Mouse (Mus musculus) heart, adult 2 months (tissue): ENCODE results near the gene Rnf135. TPM values are rescaled to one million over a fixed set of nuclear protein-coding genes. Genes with fewer than 3 reads are reported as not detected.
A peak's percentile ranks its signal among the peaks of the same experiment; 100 is the strongest.
"Not testable (repeated sequence)": the region's sequence is repeated elsewhere in the genome, so short reads cannot be mapped to it uniquely, and the experiment has no call there.

Experiments used
- DNase-seq, 2 experiments: peaks; one replicate each; pipeline ENCODE4 v3.0.0; 2021
- H3K27ac ChIP-seq: fragments of 200-600 bp; 2 replicates; pipeline ENCODE4 v1.8.1; 2022
- H3K27me3 ChIP-seq: fragments of 200-500 bp; 2 replicates; pipeline ENCODE4 v1.6.1; 2012; ENCODE audit warnings: mild to moderate bottlenecking, low read length, inconsistent platforms, mixed read lengths; ENCODE audit not compliant: control insufficient read depth, insufficient read depth
- H3K36me3 ChIP-seq: fragments of 200-500 bp; 2 replicates; pipeline ENCODE4 v1.6.1; 2012; ENCODE audit warnings: low read length, inconsistent platforms; ENCODE audit not compliant: control insufficient read depth, insufficient read depth
- H3K4me1 ChIP-seq: fragments of 200-500 bp; 2 replicates; pipeline ENCODE4 v1.6.1; 2011; ENCODE audit warnings: low read length; ENCODE audit not compliant: control insufficient read depth, insufficient read depth
- H3K4me3 ChIP-seq: fragments of 200-600 bp; 2 replicates; pipeline ENCODE4 v1.8.1; 2022
- H3K79me2 ChIP-seq: fragments of 200-500 bp; replicated peaks from 2 replicates; pipeline ENCODE4 v1.6.1; 2012; ENCODE audit warnings: mild to moderate bottlenecking, inconsistent platforms, low read length, moderate library complexity, mixed read lengths; ENCODE audit not compliant: control insufficient read depth, insufficient read depth
- H3K9ac ChIP-seq: fragments of 200-500 bp; 2 replicates; pipeline ENCODE4 v1.6.1; 2012; ENCODE audit warnings: low read depth, mild to moderate bottlenecking, control low read depth, inconsistent platforms, low read length, mixed read lengths
- CTCF ChIP-seq: fragments of 200-600 bp; IDR thresholded peaks from 2 replicates; pipeline ENCODE4 v1.8.1; 2022; ENCODE audit warnings: antibody characterized with exemption, mild to moderate bottlenecking, moderate library complexity
- EP300 ChIP-seq: fragments of 200-500 bp; IDR thresholded peaks from 2 replicates; pipeline ENCODE4 v1.6.1; 2011; ENCODE audit warnings: low read depth, low read length, control low read depth; ENCODE audit not compliant: insufficient read depth
- POLR2A ChIP-seq: fragments of 200-500 bp; IDR thresholded peaks from 2 replicates; pipeline ENCODE4 v1.6.1; 2011; ENCODE audit warnings: mild to moderate bottlenecking, low read depth, low read length, control low read depth; ENCODE audit not compliant: insufficient read depth
- WGBS: fragments of 180-500 bp; shearing (Covaris S2); methylation state at CpG from one replicate; pipeline ENCODE4 v1.1.7; 2018; 5-methylcytosine and 5-hydroxymethylcytosine counted together
- intact Hi-C: fragments of 180-260 bp; cut with DNase I; formaldehyde crosslinking; loops from one replicate; pipeline ENCODE4 v1.15.1; 2025
- polyA plus RNA-seq: library from polyadenylated mRNA; depleted of rRNA; stranded (reverse); fragments of >200 nt; gene quantifications from 2 replicates; pipeline ENCODE4 v1.2.3, GENCODE M21; 2012
- total RNA-seq, 2 experiments: library from RNA; stranded (reverse); gene quantifications; 2 replicates each; pipeline ENCODE4 v1.2.3; 2021

The Rnf135 gene
- total and polyA plus RNA-seq, 3 experiments: 4.4 to 5.4 (median 4.6) TPM

DNA sequence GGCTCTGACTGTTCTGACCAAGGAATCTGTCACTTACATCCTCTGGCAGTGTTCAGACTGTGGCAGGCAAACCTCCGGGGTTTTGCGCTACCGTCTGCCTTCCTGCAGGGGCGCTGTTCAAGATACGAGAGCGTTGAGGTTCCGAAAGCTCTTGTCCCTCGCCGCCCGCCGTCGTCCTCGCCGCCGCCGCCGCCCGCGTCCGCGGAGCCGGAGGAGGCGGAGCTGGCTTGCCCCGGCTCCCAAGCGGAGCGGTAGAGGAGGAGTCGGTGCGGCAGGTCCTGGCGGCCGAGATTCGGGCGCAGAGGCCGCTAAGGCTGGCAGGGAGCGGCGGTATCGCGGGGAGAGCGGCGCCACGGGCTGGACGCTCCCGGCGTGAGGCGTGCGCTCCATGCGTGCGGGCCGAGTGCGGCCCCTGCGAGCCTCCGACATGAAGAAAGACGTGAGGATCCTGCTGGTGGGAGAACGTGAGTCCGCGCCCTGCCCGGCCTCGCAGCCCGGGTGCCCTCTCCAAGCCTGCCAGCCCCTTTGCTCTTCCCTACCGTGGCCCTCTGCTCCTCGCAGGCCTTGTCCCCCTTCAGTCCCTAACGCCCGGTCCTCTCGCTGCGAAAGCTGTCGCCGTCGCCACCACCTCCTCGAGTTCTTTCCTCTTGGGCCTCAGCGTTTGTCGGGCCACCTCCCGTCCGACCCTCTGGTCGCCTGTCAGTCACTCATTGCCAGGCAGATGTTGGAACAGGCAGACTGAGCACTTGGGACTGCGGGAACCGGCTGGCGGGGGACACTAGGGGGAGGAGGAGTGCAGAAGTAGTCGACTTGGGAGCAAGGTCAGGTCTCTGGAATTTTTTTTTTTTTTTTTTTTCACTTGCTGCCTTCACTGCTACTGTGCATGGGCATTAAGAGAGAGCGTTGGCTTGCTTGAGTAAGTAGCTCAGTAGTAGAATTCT, 25.5 kb downstream of the Rnf135 start, which contains the start of gene Rhot1:
Gene Rhot1, plus strand, starts transcription at position 160 of the 941 bp plus-strand sequence.
- WGBS: under 1% methylated on average over 78 of the region's 78 CpGs
- Histone ChIP-seq H3K36me3 (peaks cover 7% of the 10 kb centered on the region; the same call in 1 of the 2 replicates), H3K4me1 (peaks cover 1% of the 10 kb centered on the region; the same call in 1 of the 2 replicates), H3K27me3 (no peaks in the 10 kb centered on the region), H3K9ac (peak within 1 kb of the TSS; percentile 96), H3K27ac (peak within 1 kb of the TSS; percentile 97), H3K4me3 (peak within 1 kb of the TSS; percentile 79), H3K79me2 (peaks cover 3% of the 10 kb centered on the region)
- intact Hi-C loops: loop anchor here (2.0 to 5.0 kb wide), 2 partner anchors 122 to 167 kb away; no protein-coding TSS in a partner anchor
- TF ChIP-seq EP300 (0 out of 2 replicates have a peak, but pooled peaks have one; percentile 54), POLR2A (peak; percentile 73), CTCF (peak; percentile 99)
- peak; percentile 97 to 99 for DNase-seq

DNA sequence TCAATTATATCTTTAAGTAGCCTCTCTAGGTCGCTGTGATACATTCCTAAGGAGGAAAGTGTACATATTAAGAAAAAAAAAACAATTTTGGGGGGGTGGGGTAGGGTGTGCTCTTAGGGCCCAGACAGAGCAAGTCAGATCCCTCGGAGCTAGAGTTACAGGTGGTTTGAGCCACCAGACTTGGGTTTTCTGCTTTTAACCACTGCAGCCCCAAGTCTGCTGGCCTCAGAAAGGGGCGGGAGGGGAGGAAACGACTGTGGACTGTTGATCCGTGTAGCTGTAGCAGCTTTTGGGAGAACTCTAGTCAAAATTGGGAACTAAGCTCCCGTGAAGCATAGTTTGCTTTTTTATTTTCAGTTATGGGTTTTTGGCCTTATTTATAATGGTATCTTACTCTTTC, 26.7 kb downstream of the Rnf135 start:
- H3K9ac ChIP-seq: 0 out of 2 replicates have a peak overlapping the region, but pooled peaks have one; percentile 2
- H3K27me3 ChIP-seq: no peaks in the 10 kb centered on the region
- peaks cover 3% of the 10 kb centered on the region for H3K79me2 ChIP-seq
- intact Hi-C loops: no loop called here
- H3K4me1 ChIP-seq: peaks cover 1% of the 10 kb centered on the region; the same call in 1 of the 2 replicates
- H3K27ac ChIP-seq: peak overlapping the region; percentile 97
- TF ChIP-seq EP300: no peak
- no peak for TF ChIP-seq POLR2A
- no peak for TF ChIP-seq CTCF
- peak overlapping the region; percentile 79 for H3K4me3 ChIP-seq
- DNase-seq: no peak
- peaks cover 8% of the 10 kb centered on the region; the same call in 1 of the 2 replicates for H3K36me3 ChIP-seq
- 20% methylated on average over 6 of the region's 6 CpGs for WGBS

DNA sequence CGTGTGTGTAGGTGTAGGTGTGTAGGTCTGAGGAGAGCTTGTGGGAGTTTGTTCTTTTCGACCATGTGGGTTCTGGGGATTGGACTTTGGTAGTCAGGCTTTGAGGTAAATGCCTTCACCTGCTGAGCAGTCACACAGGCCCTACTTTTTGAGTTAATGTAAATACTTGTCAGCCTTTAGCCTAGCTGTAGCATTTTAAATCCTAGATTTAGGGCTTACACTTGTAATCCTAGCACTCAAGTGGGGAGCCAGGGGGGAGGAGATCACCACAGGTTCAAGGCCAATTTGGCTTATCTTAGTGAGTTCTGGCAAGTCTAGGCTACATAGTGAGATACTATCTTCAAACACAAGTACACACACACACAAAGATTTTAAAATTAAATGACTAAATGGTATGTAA, 28.6 kb downstream of the Rnf135 start:
- TF ChIP-seq CTCF (no peak), POLR2A (no peak), EP300 (no peak)
- H3K4me3 ChIP-seq: no peak overlapping the region
- DNase-seq: no peak
- H3K79me2 ChIP-seq: peaks cover 6% of the 10 kb centered on the region
- WGBS: 90% methylated on average over 2 of the region's 2 CpGs
- intact Hi-C loops: no loop called here
- H3K4me1 ChIP-seq: peaks cover 1% of the 10 kb centered on the region; the same call in 1 of the 2 replicates
- H3K9ac ChIP-seq: no peak overlapping the region
- H3K36me3 ChIP-seq: peaks cover 13% of the 10 kb centered on the region
- no peak overlapping the region for H3K27ac ChIP-seq
- H3K27me3 ChIP-seq: no peaks in the 10 kb centered on the region

DNA sequence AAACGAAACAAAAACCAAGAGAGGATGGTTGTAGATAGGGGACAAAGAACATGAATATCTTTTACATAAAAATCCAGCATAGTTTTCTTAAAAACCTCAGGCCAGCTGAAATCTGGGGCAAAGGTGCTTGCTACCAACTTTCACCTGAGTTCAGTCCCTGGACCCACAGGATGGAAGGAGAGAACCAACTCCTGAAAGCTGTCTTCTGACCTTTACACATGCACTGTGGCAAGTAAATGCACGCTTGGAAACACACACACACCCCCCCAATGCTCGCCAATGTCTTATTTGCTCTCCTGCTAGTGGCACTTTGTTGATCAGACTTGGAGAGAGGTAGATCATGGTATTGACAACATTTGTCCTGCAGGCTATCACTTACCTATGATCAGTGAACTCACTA, 31.6 kb downstream of the Rnf135 start:
- Histone ChIP-seq H3K9ac (no peak overlapping the region), H3K27ac (no peak overlapping the region), H3K4me1 (peaks cover 4% of the 10 kb centered on the region), H3K79me2 (peaks cover 11% of the 10 kb centered on the region), H3K36me3 (peaks cover 13% of the 10 kb centered on the region), H3K4me3 (no peak overlapping the region), H3K27me3 (no peaks in the 10 kb centered on the region)
- WGBS: 83% methylated on average over 3 of the region's 3 CpGs
- TF ChIP-seq CTCF (no peak), EP300 (no peak), POLR2A (no peak)
- DNase-seq: no peak
- intact Hi-C loops: no loop called here

DNA sequence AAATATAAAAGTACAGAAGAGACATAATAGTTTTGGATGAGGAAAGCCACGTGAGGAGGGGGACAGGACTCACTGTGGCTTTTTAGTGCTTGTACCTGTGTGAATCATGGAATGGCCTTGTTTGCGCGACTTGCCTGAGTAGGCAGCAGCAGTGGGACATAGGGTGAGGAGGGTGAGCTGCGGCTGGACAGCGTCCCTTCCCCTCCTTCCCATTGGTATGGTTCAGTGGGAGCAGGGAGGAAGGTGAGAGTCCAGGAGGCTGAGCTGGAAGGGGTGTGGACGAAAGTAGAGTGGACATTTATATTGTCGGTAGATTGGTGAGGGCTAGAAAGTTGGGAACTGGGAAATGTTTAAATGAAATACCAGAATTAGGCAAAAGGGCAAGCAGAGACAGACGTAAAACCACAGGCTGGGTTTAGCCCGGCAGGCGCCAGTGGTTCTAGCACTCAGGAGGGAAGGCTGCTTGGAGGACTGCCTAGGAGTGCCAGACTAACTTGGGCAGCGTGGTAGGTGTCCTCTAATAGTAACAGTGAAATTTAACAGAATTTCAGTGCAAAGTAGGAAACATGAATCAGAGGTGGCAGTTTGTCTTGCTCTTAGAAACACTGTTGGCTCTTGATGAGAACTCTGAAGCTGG, 35.1 kb downstream of the Rnf135 start:
- H3K36me3 ChIP-seq: peaks cover 8% of the 10 kb centered on the region
- TF ChIP-seq CTCF: no peak
- TF ChIP-seq EP300: no peak
- TF ChIP-seq POLR2A: no peak

DNA sequence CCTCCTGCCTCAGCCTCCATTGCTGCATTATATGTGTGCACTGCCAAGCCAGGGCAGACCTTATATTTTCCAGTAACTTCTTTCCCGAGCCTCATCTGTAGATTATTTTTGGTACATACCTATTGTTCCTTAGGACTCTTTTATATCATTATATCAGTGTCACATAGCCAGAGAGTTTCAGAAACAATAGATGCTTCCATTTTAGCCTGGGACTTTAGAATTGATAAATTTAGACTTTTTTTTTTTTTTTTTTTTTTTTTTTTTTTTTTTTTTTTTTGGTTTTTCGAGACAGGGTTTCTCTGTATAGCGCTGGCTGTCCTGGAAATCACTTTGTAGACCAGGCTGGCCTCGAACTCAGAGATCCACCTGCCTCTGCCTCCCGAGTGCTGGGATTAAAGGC, 46.4 kb downstream of the Rnf135 start:
- intact Hi-C loops, H3K4me1 ChIP-seq, H3K79me2 ChIP-seq, DNase-seq, H3K9ac ChIP-seq, H3K36me3 ChIP-seq, H3K27me3 ChIP-seq, H3K27ac ChIP-seq, H3K4me3 ChIP-seq: not testable (repeated sequence)
- WGBS: 74% methylated on average over 5 of the region's 5 CpGs

More for the DNA sequence above, 35.1 kb downstream of the Rnf135 start:
- peaks cover 3% of the 10 kb centered on the region for H3K4me1 ChIP-seq
- WGBS: 56% methylated on average over 11 of the region's 11 CpGs
- peak in 1 of 2 experiments; percentile 14 for DNase-seq
- H3K27ac ChIP-seq: no peak overlapping the region; the same call in 1 of the 2 replicates
- H3K4me3 ChIP-seq: no peak overlapping the region
- intact Hi-C loops: no loop called here
- H3K27me3 ChIP-seq: no peaks in the 10 kb centered on the region
- H3K79me2 ChIP-seq: peaks cover 7% of the 10 kb centered on the region; the same call in 1 of the 2 replicates
- peak overlapping the region; percentile 19; the same call in 1 of the 2 replicates for H3K9ac ChIP-seq
